Mouse (Mus musculus): ENCODE data around the gene Aipl1. TPM values are rescaled to one million over a fixed set of nuclear protein-coding genes. Genes with fewer than 3 reads are reported as not detected.

The Aipl1 gene
- total RNA-seq, 1 experiment from 2014 or later = 0.67 TPM

DNA sequence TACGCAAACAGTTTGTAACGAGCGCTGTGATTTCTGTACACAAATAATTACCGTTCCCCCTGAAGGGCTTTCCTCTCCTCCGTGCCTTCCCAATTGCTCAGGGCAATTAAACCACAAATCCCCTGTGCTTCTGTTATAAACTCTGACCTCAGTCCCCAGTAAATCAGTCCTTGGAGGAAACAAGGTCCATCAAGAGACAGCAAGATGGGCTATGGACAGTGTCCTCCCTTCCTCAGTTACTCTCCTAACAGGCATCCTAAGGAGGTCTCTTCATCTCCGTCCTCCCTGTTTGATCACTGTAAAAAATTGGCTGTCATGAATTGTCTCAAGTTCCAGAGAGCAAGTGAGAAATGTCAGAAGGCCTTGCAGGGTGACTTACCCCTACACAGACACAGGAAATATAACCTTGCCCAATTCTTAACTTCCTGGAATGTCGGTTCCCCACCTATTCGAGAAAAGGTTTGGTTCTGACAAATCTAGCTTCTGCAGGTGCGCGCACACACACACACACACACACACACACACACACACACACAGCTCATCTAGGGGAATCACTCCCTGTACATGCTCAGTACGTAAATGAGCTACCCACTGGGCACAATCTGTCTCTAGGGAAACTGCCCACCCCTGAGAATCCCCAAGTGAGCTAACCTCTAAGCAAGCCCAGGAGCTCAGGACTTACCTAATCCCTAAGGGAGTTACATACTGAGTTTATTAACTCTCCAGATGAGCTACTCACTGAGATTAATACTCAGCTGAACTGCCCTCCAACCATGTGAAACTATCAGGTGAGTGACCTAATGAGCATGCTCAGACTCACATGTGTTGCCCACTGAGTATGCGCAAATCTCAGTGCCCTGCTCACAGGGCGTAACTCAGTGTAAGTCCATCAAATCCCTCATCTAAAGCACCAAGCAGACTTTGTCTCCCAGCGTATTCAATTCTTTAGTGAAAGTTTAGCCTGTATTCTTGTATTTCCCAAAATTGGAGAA, 49.9 kb downstream of the Aipl1 start:
- no peak for ATAC-seq (replicated peaks; ENCODE audit: insufficient number of reproducible peaks, low FRiP score, low TSS enrichment, poor library complexity, severe bottlenecking)

DNA sequence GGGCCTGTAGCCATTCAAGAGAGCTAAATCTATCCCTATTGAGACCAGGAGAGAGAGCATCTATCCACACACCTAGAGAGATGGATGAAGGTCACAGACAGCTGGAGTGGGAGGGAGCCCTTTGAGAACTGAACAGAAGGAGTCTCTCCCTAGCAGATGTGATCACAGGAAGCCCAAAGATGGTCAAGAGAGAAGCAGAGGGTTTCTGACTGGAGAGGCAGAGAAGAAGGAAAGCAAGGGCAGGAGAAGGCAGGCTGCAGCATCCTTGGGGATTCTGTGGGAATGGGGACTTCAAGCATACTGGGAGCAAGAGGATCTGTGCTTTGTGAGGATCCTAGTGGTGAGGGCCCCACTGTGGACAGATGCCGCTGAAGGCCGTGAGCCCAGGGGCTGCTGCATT, 51.5 kb downstream of the Aipl1 start:
- ATAC-seq (replicated peaks; ENCODE audit: insufficient number of reproducible peaks, low FRiP score, low TSS enrichment, poor library complexity, severe bottlenecking) = no peak

DNA sequence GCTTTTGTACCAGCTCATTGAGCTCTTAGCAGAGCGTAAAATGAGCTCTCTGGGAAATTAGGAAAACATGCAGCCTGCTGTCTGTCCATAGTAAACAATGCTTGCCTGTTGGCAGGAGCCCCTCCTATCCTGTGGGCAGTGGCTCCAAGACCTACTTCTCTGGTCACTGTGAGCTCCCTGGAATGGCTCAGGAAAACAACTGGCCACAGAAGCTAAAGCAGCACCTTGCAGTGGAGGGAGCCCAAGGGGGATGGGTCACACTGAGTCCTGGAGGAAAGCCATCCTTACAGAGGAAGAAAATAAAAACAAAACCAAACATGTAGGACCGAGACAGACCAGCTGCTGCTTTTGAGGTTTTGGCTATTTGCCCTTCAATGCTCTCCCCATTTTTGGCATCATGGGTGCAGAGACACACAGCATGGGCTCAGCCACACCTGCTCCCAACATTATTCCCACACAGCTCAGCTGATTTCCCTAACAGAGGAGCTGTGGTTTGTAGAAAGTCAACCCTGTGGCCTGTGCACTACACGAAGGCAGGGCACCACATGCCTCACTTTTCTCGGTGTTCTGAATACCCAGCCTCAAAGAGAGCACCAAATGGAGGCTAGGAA, 52.1 kb downstream of the Aipl1 start:
- ATAC-seq (replicated peaks; ENCODE audit: insufficient number of reproducible peaks, low FRiP score, low TSS enrichment, poor library complexity, severe bottlenecking) = no peak

DNA sequence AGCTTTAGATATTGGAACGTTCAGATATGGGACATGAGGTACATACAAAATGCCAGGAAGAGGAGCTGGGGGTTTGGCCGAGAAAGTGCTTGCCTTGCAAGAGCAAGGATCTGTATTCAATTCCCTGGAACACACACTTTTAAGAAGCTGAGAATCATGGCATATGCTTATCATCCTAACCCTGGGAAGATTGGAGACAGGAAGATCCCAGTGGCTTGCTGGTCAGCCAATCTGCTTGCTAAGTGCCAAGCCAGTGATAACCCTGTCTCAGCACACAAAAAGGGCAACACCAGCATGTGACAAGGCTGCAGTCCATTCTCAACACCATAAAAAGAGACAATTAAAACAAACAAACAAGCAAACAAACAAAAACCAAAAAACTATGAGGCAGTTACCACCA, 53.2 kb downstream of the Aipl1 start:
- no peak for ATAC-seq (replicated peaks; ENCODE audit: insufficient number of reproducible peaks, low FRiP score, low TSS enrichment, poor library complexity, severe bottlenecking)

Other genes with a start within 250 kb of the Aipl1 start
- gene Pimreg, start 4.5 kb upstream of the Aipl1 start, total RNA-seq (2017) = not detected in 3 replicates
- gene Pitpnm3, start 98.3 kb upstream of the Aipl1 start, total RNA-seq (2017) = not detected in 3 replicates
- gene Gm43951, start 169.3 kb upstream of the Aipl1 start, total RNA-seq (2017) = 1.2 TPM in 1 of 3 replicates, not detected in the others
- gene 4933427D14Rik, start 169.9 kb upstream of the Aipl1 start, total RNA-seq (2017) = 4.9 to 25.7 TPM (median 23.6 TPM) in 3 replicates
- gene Txndc17, start 170.0 kb upstream of the Aipl1 start, total RNA-seq (2017) = 31.1 to 49.7 TPM (median 37.8 TPM) in 3 replicates
- gene Med31, start 178.1 kb upstream of the Aipl1 start, total RNA-seq (2017) = 7.4 to 14.0 TPM (median 12.1 TPM) in 3 replicates
- gene Slc13a5, start 229.7 kb upstream of the Aipl1 start, total RNA-seq (2017) = not detected in 3 replicates

All from monocyte, adult 5-6 weeks (primary cell).